In the genomic region with DNA sequence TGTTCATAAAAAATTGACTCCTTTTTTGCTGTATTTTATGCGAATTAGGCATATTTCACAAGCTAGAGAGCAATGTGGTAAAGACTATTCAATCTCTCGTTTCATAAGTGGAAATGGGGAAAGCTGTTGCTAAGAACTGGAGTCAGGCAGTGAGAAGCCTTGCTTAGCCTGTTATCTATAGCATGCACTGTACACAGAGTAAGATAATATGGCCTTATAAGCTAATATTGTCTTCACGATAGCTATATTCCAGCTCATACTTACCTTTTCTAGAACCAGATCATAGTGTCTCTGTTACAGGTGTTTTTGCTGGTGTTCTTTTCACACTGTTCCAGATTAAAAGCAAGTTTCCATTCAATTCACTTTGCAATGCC, we compare ENCODE assay signal across 9 mouse cellular contexts. TPM values are rescaled to one million over a fixed set of nuclear protein-coding genes. Genes with fewer than 3 reads are reported as not detected.
A peak's percentile ranks its signal among the peaks of the same experiment; 100 is the strongest.
DNase-seq lines count a peak whose midpoint lies in the region; ATAC-seq and TF ChIP-seq lines count a peak whose summit lies in the region.
"Had no signal": no experiment of that assay in that cellular context is flagged by ENCODE, and none has a peak within 500 bp of the region (broad histone marks: within the 10 kb centered on the region; RNA-seq: fewer than 3 reads in every experiment).

No protein-coding gene starts in this region.

- no peak for TF ChIP-seq POLR2A in heart, adult 2 months (IDR thresholded peaks at IDR 0.05; ENCODE audit: insufficient read depth, low read depth, low read length)

- H3K4me2 ChIP-seq in liver, embryonic 16.5 days (ENCODE audit: low read depth, low read length), result peak overlapping the region; percentile 83

- H3K9me3 ChIP-seq in liver, embryonic 16.5 days (replicated peaks; ENCODE audit: control insufficient read depth, low read length), result no peaks in the 10 kb centered on the region

- no peaks in the 10 kb centered on the region for H3K27me3 ChIP-seq in heart, adult 2 months (ENCODE audit: control insufficient read depth, insufficient read depth, low read length)
- no peaks in the 10 kb centered on the region for H3K27me3 ChIP-seq in liver, embryonic 16.5 days (ENCODE audit: control insufficient read depth, insufficient read depth, low read depth, low read length)

- H3K79me2 ChIP-seq in heart, adult 2 months (replicated peaks; ENCODE audit: control insufficient read depth, insufficient read depth, low read length), result peaks cover 2% of the 10 kb centered on the region; the same call in 1 of the 2 replicates

- H3K27ac ChIP-seq in heart, adult 2 months, result peak overlapping the region; percentile 93
- H3K27ac ChIP-seq in liver, embryonic 16.5 days (ENCODE audit: low read length), result peak overlapping the region; percentile 93

- no peak for TF ChIP-seq CTCF in heart, adult 2 months (IDR thresholded peaks at IDR 0.05)

- ATAC-seq in erythroid progenitor cell, adult 5-6 weeks (replicated peaks; ENCODE audit: low FRiP score, poor library complexity, severe bottlenecking), result peak; percentile 32; the same call in 1 of the 2 replicates
- ATAC-seq in liver, embryonic 16.5 days (ENCODE audit: low read depth), result peak; percentile 55

- peaks cover 7% of the 10 kb centered on the region for H3K36me3 ChIP-seq in heart, adult 2 months (ENCODE audit: control insufficient read depth, insufficient read depth, low read length)
- no peaks in the 10 kb centered on the region for H3K36me3 ChIP-seq in liver, embryonic 16.5 days (ENCODE audit: control insufficient read depth, insufficient read depth)

- H3K9ac ChIP-seq in heart, adult 2 months (ENCODE audit: low read depth, low read length), result no peak overlapping the region
- H3K9ac ChIP-seq in liver, embryonic 16.5 days (ENCODE audit: low read depth, low read length), result no peak overlapping the region

- intact Hi-C loops in heart, adult 2 months (cut with DNase I), result loop anchor here (5.0 kb wide), 1 partner anchor 97 kb away; the partner anchor contains the start of gene Txndc16
- intact Hi-C loops in heart, postnatal 14 days (cut with DNase I), result loop anchor here (5.0 kb wide), 1 partner anchor 223 kb away; no protein-coding TSS in a partner anchor

- no peak overlapping the region for H3K4me3 ChIP-seq in heart, adult 2 months
- peak overlapping the region; percentile 93 for H3K4me3 ChIP-seq in liver, embryonic 16.5 days (ENCODE audit: low read depth, low read length)

- peaks cover 2% of the 10 kb centered on the region; the same call in 1 of the 2 replicates for H3K4me1 ChIP-seq in heart, adult 2 months (ENCODE audit: control insufficient read depth, insufficient read depth, low read length)
- peaks cover 51% of the 10 kb centered on the region for H3K4me1 ChIP-seq in liver, embryonic 16.5 days (ENCODE audit: control insufficient read depth, low read depth, low read length)

- 55% methylated on average over 3 of the region's 3 CpGs for WGBS in heart, adult 2 months
- WGBS in liver, embryonic 16.5 days (ENCODE audit: insufficient replicate concordance), result 13% methylated on average over 3 of the region's 3 CpGs

- DNase-seq in heart, adult 2 months, result no peak
- no peak for DNase-seq in heart, postnatal 14 days
- peak; percentile 40 for DNase-seq in A20 (ENCODE audit: low read depth, low spot score)
- DNase-seq in spleen, postnatal 14 days (ENCODE audit: low spot score in 2 of 2), result no peak
- no peak for DNase-seq in urinary bladder, postnatal 14 days (ENCODE audit: low spot score)
- no peak for DNase-seq in cerebellum, adult 9-11 months
- DNase-seq: adrenal gland, postnatal 25 days had no signal

- no peak for TF ChIP-seq EP300 in heart, adult 2 months (IDR thresholded peaks at IDR 0.05; ENCODE audit: insufficient read depth, low read depth, low read length)

RNA-seq across cellular contexts. Expression of gene Ero1l, which starts 0.7 kb away (rescaled TPM):
- total RNA-seq in heart, adult 2 months (2021), result 10 to 100 TPM; 15.6 to 22.6 TPM
- 5.0 and 11.9 TPM in 2 replicates for polyA plus RNA-seq in heart, adult 2 months (2012; rRNA removed)
- total RNA-seq in heart, postnatal 14 days (2021), result 10 to 100 TPM; 23.2 to 24.7 TPM
- 23.4 and 37.7 TPM in 2 replicates for total RNA-seq in erythroid progenitor cell, adult 5-6 weeks (2015; ENCODE audit: low replicate concordance)
- total RNA-seq in erythroid progenitor cell, adult 5-6 weeks (2017; ENCODE audit: low replicate concordance), result 28.9 and 38.3 TPM in 2 replicates
- polyA plus RNA-seq in liver, embryonic 16.5 days (2015; fragmentation: Nextera tagmentation; extraction: Ambion mirVana), result 37.8 and 44.5 TPM in 2 replicates

RNA-seq across cellular contexts. Expression of gene Psmc6, which starts 10.4 kb away (rescaled TPM):
- total RNA-seq in heart, adult 2 months (2021), result 10 to 100 TPM; 89.7 to 93.7 TPM
- polyA plus RNA-seq in heart, adult 2 months (2012; rRNA removed), result 46.3 and 116 TPM in 2 replicates
- total RNA-seq in heart, postnatal 14 days (2021), result 100 to 1,000 TPM in 1 of 2 experiments, 10 to 100 TPM in 1; 98.5 to 103 TPM
- 103 and 178 TPM in 2 replicates for total RNA-seq in erythroid progenitor cell, adult 5-6 weeks (2015; ENCODE audit: low replicate concordance)
- 151 and 157 TPM in 2 replicates for total RNA-seq in erythroid progenitor cell, adult 5-6 weeks (2017; ENCODE audit: low replicate concordance)
- polyA plus RNA-seq in liver, embryonic 16.5 days (2015; fragmentation: Nextera tagmentation; extraction: Ambion mirVana), result 70.8 and 80.2 TPM in 2 replicates

RNA-seq across cellular contexts. Expression of gene Styx, which starts 31.7 kb away (rescaled TPM):
- 10 to 100 TPM; 26.3 to 33.4 TPM for total RNA-seq in heart, adult 2 months (2021)
- polyA plus RNA-seq in heart, adult 2 months (2012; rRNA removed), result 3.8 and 7.6 TPM in 2 replicates
- total RNA-seq in heart, postnatal 14 days (2021), result 10 to 100 TPM; 32.1 to 34.9 TPM
- 7.1 and 14.1 TPM in 2 replicates for total RNA-seq in erythroid progenitor cell, adult 5-6 weeks (2015; ENCODE audit: low replicate concordance)
- total RNA-seq in erythroid progenitor cell, adult 5-6 weeks (2017; ENCODE audit: low replicate concordance), result 1.6 and 11.9 TPM in 2 replicates
- 11.4 and 14.1 TPM in 2 replicates for polyA plus RNA-seq in liver, embryonic 16.5 days (2015; fragmentation: Nextera tagmentation; extraction: Ambion mirVana)
